Mouse (Mus musculus) kidney, embryonic 14.5 days (tissue): ENCODE results near the gene Med13l. TPM values are rescaled to one million over a fixed set of nuclear protein-coding genes. Genes with fewer than 3 reads are reported as not detected.

ENCODE experiments used
- ATAC-seq: fragments of 200-750 bp; cut with Nextera tagmentation; 2 replicates; pipeline ENCODE4 v1.8.0; 2017; ENCODE audit warnings: moderate number of reproducible peaks, mild to moderate bottlenecking, moderate TSS enrichment, moderate library complexity; ENCODE audit not compliant: low FRiP score, low TSS enrichment
- H3K27ac ChIP-seq: fragments of 300-500 bp; sonication (generic); 2 replicates; pipeline ENCODE4 v1.5.1; 2014; ENCODE audit warnings: low read depth, mild to moderate bottlenecking, low read length, moderate library complexity, mixed read lengths
- H3K27me3 ChIP-seq: fragments of 300-500 bp; sonication (generic); 2 replicates; pipeline ENCODE4 v1.6.1; 2014; ENCODE audit warnings: mild to moderate bottlenecking, low read length; ENCODE audit not compliant: control insufficient read depth, insufficient read depth
- H3K36me3 ChIP-seq: fragments of 300-500 bp; sonication (generic); 2 replicates; pipeline ENCODE4 v1.6.1; 2014; ENCODE audit warnings: low read length, mixed read lengths; ENCODE audit not compliant: control insufficient read depth, insufficient read depth
- H3K4me1 ChIP-seq: fragments of 300-500 bp; sonication (generic); 2 replicates; pipeline ENCODE4 v1.6.1; 2014; ENCODE audit warnings: low read length, mixed read lengths; ENCODE audit not compliant: control insufficient read depth, insufficient read depth
- H3K4me2 ChIP-seq: fragments of 300-500 bp; sonication (generic); replicated peaks from 2 replicates; pipeline ENCODE4 v1.6.1; 2014; ENCODE audit warnings: low read depth, mild to moderate bottlenecking, low read length
- H3K4me3 ChIP-seq: fragments of 300-500 bp; sonication (generic); 2 replicates; pipeline ENCODE4 v1.5.1; 2014; ENCODE audit warnings: mild to moderate bottlenecking, low read length
- H3K9ac ChIP-seq: fragments of 300-500 bp; sonication (generic); 2 replicates; pipeline ENCODE4 v1.6.1; 2014; ENCODE audit warnings: low read depth, mild to moderate bottlenecking, low read length, moderate library complexity
- H3K9me3 ChIP-seq: fragments of 300-500 bp; sonication (generic); 2 replicates; pipeline ENCODE4 v1.6.1; 2016; ENCODE audit warnings: low read length; ENCODE audit not compliant: control insufficient read depth
- WGBS: fragments of 180-500 bp; shearing (Covaris S2); extraction: QIAGEN DNeasy Blood & Tissue Kit; methylation state at CpG from one replicate; pipeline ENCODE4 v1.1.7; 2014; 5-methylcytosine and 5-hydroxymethylcytosine counted together
- polyA plus RNA-seq: library from polyadenylated mRNA; unstranded; fragments of >200 nt; fragmentation: Nextera tagmentation; extraction: Ambion mirVana; gene quantifications from 2 replicates; pipeline ENCODE4 v1.2.1, GENCODE M21; 2014

The Med13l gene
- polyA plus RNA-seq, 1 experiment from 2014 or later: 12.1 TPM

GRCm38 (mm10) chr5:118721416-118721815 is 160.9 kb downstream of the Med13l start:
- H3K27me3 ChIP-seq: no peaks in the 10 kb centered on the region
- no peaks in the 10 kb centered on the region for H3K9me3 ChIP-seq
- H3K4me2 ChIP-seq: no peak overlapping the region
- WGBS: 90% methylated on average over 12 of the region's 12 CpGs
- peaks cover 16% of the 10 kb centered on the region; the same call in 1 of the 2 replicates for H3K36me3 ChIP-seq
- no peak overlapping the region for H3K4me3 ChIP-seq
- no peak overlapping the region for H3K27ac ChIP-seq
- ATAC-seq: no peak
- no peaks in the 10 kb centered on the region for H3K4me1 ChIP-seq
- H3K9ac ChIP-seq: no peak overlapping the region

GRCm38 (mm10) chr5:118721848-118722247 is 161.4 kb downstream of the Med13l start:
- H3K9me3 ChIP-seq: no peaks in the 10 kb centered on the region
- H3K4me1 ChIP-seq: no peaks in the 10 kb centered on the region
- H3K27me3 ChIP-seq: no peaks in the 10 kb centered on the region
- WGBS: 87% methylated on average over 5 of the region's 5 CpGs
- no peak overlapping the region for H3K4me2 ChIP-seq
- ATAC-seq: no peak
- no peak overlapping the region for H3K9ac ChIP-seq
- H3K27ac ChIP-seq: no peak overlapping the region
- no peak overlapping the region for H3K4me3 ChIP-seq
- H3K36me3 ChIP-seq: peaks cover 16% of the 10 kb centered on the region; the same call in 1 of the 2 replicates

GRCm38 (mm10) chr5:118722456-118722855 is 162.0 kb downstream of the Med13l start:
- H3K4me2 ChIP-seq: no peak overlapping the region
- no peaks in the 10 kb centered on the region for H3K27me3 ChIP-seq
- H3K4me1 ChIP-seq: no peaks in the 10 kb centered on the region
- H3K9me3 ChIP-seq: no peaks in the 10 kb centered on the region
- H3K9ac ChIP-seq: no peak overlapping the region
- H3K36me3 ChIP-seq: peaks cover 16% of the 10 kb centered on the region; the same call in 1 of the 2 replicates
- 95% methylated on average over 2 of the region's 3 CpGs for WGBS
- no peak overlapping the region for H3K4me3 ChIP-seq
- H3K27ac ChIP-seq: no peak overlapping the region
- ATAC-seq: no peak

- peaks cover 37% of the 10 kb centered on the region for H3K36me3 ChIP-seq
Observed at GRCm38 (mm10) chr5:118725425-118725824, 164.9 kb downstream of the Med13l start.

GRCm38 (mm10) chr5:118725886-118726505 is 165.5 kb downstream of the Med13l start:
- Histone ChIP-seq H3K36me3 (peaks cover 39% of the 10 kb centered on the region), H3K9ac (no peak overlapping the region), H3K4me2 (no peak overlapping the region), H3K4me1 (no peaks in the 10 kb centered on the region), H3K9me3 (no peaks in the 10 kb centered on the region), H3K27ac (no peak overlapping the region), H3K27me3 (no peaks in the 10 kb centered on the region), H3K4me3 (no peak overlapping the region)
- ATAC-seq: no peak
- WGBS: 83% methylated on average over 10 of the region's 10 CpGs

More at GRCm38 (mm10) chr5:118725425-118725824, 164.9 kb downstream of the Med13l start:
- Histone ChIP-seq H3K4me1 (no peaks in the 10 kb centered on the region), H3K9ac (no peak overlapping the region), H3K9me3 (no peaks in the 10 kb centered on the region), H3K4me2 (no peak overlapping the region), H3K4me3 (no peak overlapping the region), H3K27ac (no peak overlapping the region), H3K27me3 (no peaks in the 10 kb centered on the region)
- WGBS: 76% methylated on average over 6 of the region's 6 CpGs
- ATAC-seq: no peak

- Histone ChIP-seq H3K27ac (no peak overlapping the region), H3K4me2 (no peak overlapping the region), H3K4me3 (no peak overlapping the region), H3K9me3 (no peaks in the 10 kb centered on the region), H3K36me3 (peaks cover 43% of the 10 kb centered on the region), H3K27me3 (no peaks in the 10 kb centered on the region), H3K4me1 (no peaks in the 10 kb centered on the region), H3K9ac (no peak overlapping the region)
- no peak for ATAC-seq
- WGBS: 65% methylated on average over 16 of the region's 16 CpGs
Observed at GRCm38 (mm10) chr5:118727336-118727735, 166.9 kb downstream of the Med13l start.

GRCm38 (mm10) chr5:118732221-118732620 is 171.7 kb downstream of the Med13l start:
- no peak overlapping the region for H3K27ac ChIP-seq
- no peak overlapping the region for H3K9ac ChIP-seq
- H3K36me3 ChIP-seq: peaks cover 52% of the 10 kb centered on the region
- H3K4me3 ChIP-seq: no peak overlapping the region
- WGBS: 58% methylated on average over 3 of the region's 3 CpGs
- no peak overlapping the region for H3K4me2 ChIP-seq
- H3K27me3 ChIP-seq: no peaks in the 10 kb centered on the region
- H3K4me1 ChIP-seq: peaks cover 9% of the 10 kb centered on the region; the same call in 1 of the 2 replicates
- no peaks in the 10 kb centered on the region for H3K9me3 ChIP-seq
- no peak for ATAC-seq

- 68% methylated on average over 8 of the region's 8 CpGs for WGBS
- H3K9me3 ChIP-seq: no peaks in the 10 kb centered on the region
- no peak overlapping the region for H3K4me3 ChIP-seq
- ATAC-seq: no peak
- H3K4me1 ChIP-seq: peaks cover 9% of the 10 kb centered on the region; the same call in 1 of the 2 replicates
- no peak overlapping the region for H3K27ac ChIP-seq
- H3K27me3 ChIP-seq: no peaks in the 10 kb centered on the region
- peaks cover 52% of the 10 kb centered on the region for H3K36me3 ChIP-seq
- H3K9ac ChIP-seq: no peak overlapping the region
- H3K4me2 ChIP-seq: no peak overlapping the region
Observed at GRCm38 (mm10) chr5:118732651-118733050, 172.2 kb downstream of the Med13l start.

- Histone ChIP-seq H3K27ac (0 out of 2 replicates have a peak overlapping the region, but pooled peaks have one; percentile 6), H3K9ac (no peak overlapping the region), H3K4me2 (no peak overlapping the region), H3K9me3 (no peaks in the 10 kb centered on the region), H3K36me3 (peaks cover 48% of the 10 kb centered on the region), H3K4me3 (no peak overlapping the region), H3K27me3 (no peaks in the 10 kb centered on the region), H3K4me1 (peaks cover 9% of the 10 kb centered on the region; the same call in 1 of the 2 replicates)
- WGBS: 75% methylated on average over 4 of the region's 4 CpGs
- ATAC-seq: no peak
Observed at GRCm38 (mm10) chr5:118733566-118733965, 173.1 kb downstream of the Med13l start.
